Mouse (Mus musculus): ENCODE measurements around the gene Haus7.

GRCm38 (mm10) chrX:73412767-73413166 lies 46.1 kb downstream of the Haus7 start:
- no peak for TF ChIP-seq POLR2A (IDR thresholded peaks at IDR 0.05; ENCODE audit: low read depth, low read length)
- no peak for TF ChIP-seq CTCF (conservative IDR thresholded peaks at IDR 0.05; ENCODE audit: insufficient read depth, insufficient read length, low read depth, low read length)

All from kidney, adult 2 months (tissue).